ENCODE assay signal across 29 mouse cellular contexts in the genomic region with DNA sequence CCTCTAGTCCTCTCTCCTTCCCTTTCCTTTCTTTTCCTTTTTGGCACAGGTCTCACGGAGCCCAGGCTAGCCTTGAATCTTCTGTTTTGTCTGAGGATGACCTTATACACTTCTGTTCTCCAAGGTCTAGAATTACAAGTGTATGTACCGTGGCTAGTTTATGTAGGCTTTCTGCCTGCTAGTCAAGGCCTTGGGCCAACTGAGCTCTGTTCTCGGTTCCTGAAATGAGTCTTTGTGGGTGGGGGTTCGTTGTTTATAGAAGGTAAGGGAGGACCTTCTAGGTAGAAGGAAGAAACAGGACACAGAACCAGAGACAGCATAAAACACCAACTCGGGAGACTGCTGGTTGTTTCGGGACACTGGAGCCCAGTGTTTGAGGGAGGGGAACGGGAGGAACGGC.
"Had no signal": no experiment of that assay in that cellular context is flagged by ENCODE, and none has a peak within 500 bp of the region (broad histone marks: within the 10 kb centered on the region; RNA-seq: fewer than 3 reads in every experiment).

No protein-coding gene starts in this region.

- H3K27ac ChIP-seq: limb, embryonic 10.5 days; limb, embryonic 12.5 days; limb, embryonic 13.5 days; limb, embryonic 15.5 days; liver, embryonic 12.5 days; liver, embryonic 13.5 days; liver, embryonic 14.5 days; liver, embryonic 15.5 days; lung, embryonic 15.5 days; macrophage; midbrain, embryonic 10.5 days; midbrain, embryonic 12.5 days; midbrain, embryonic 13.5 days; midbrain, embryonic 15.5 days had no signal

- H3K4me3 ChIP-seq: limb, embryonic 10.5 days; limb, embryonic 12.5 days; limb, embryonic 13.5 days; limb, embryonic 15.5 days; liver, embryonic 12.5 days; liver, embryonic 13.5 days; liver, embryonic 15.5 days; lung, embryonic 15.5 days; megakaryocyte, embryonic 14.5 days; midbrain, embryonic 10.5 days; midbrain, embryonic 12.5 days; midbrain, embryonic 13.5 days; midbrain, embryonic 15.5 days; myocyte had no signal

- H3K4me2 ChIP-seq: limb, embryonic 12.5 days; limb, embryonic 13.5 days; limb, embryonic 15.5 days; liver, embryonic 11.5 days; liver, embryonic 12.5 days; liver, embryonic 13.5 days; liver, embryonic 15.5 days; lung, embryonic 14.5 days; lung, embryonic 15.5 days; midbrain, embryonic 11.5 days; midbrain, embryonic 12.5 days; midbrain, embryonic 13.5 days; midbrain, embryonic 15.5 days had no signal

- H3K27me3 ChIP-seq: limb, embryonic 12.5 days; limb, embryonic 13.5 days; limb, embryonic 15.5 days; liver, embryonic 12.5 days; liver, embryonic 13.5 days; liver, embryonic 15.5 days; lung, embryonic 15.5 days; megakaryocyte, embryonic 14.5 days; midbrain, embryonic 12.5 days; midbrain, embryonic 13.5 days; midbrain, embryonic 15.5 days had no signal

- H3K4me1 ChIP-seq: limb, embryonic 12.5 days; limb, embryonic 13.5 days; limb, embryonic 15.5 days; liver, embryonic 12.5 days; liver, embryonic 13.5 days; liver, embryonic 15.5 days; lung, embryonic 15.5 days; megakaryocyte, embryonic 14.5 days; midbrain, embryonic 10.5 days; midbrain, embryonic 12.5 days; midbrain, embryonic 13.5 days; midbrain, embryonic 15.5 days had no signal

- H3K9me3 ChIP-seq: limb, embryonic 10.5 days; limb, embryonic 12.5 days; limb, embryonic 13.5 days; limb, embryonic 15.5 days; liver, embryonic 12.5 days; liver, embryonic 13.5 days; liver, embryonic 15.5 days; lung, embryonic 15.5 days; midbrain, embryonic 10.5 days; midbrain, embryonic 12.5 days; midbrain, embryonic 13.5 days; midbrain, embryonic 15.5 days had no signal

- H3K36me3 ChIP-seq: limb, embryonic 12.5 days; limb, embryonic 13.5 days; limb, embryonic 15.5 days; lung, embryonic 15.5 days; midbrain, embryonic 12.5 days; midbrain, embryonic 13.5 days; midbrain, embryonic 15.5 days had no signal

- DNase-seq: left cerebral cortex, postnatal 4 days; liver; liver, embryonic 13.5 days; liver, postnatal 0 days; lung, adult 18-20 months; lung, adult 2 months; lung, embryonic 14.5 days; lung, postnatal 10 days; lung, postnatal 14 days; lung, postnatal 36 days; lung, postnatal 4 days; midbrain, embryonic 14.5 days had no signal

- H3K9ac ChIP-seq: limb, embryonic 12.5 days; limb, embryonic 13.5 days; limb, embryonic 15.5 days; liver, embryonic 12.5 days; liver, embryonic 13.5 days; liver, embryonic 14.5 days; liver, embryonic 15.5 days; liver, postnatal 0 days; lung, embryonic 14.5 days; lung, embryonic 15.5 days; midbrain, embryonic 12.5 days; midbrain, embryonic 13.5 days; midbrain, embryonic 15.5 days had no signal
